Mouse (Mus musculus) gastrocnemius, postnatal 36 days (tissue): Measurements from ENCODE around the gene Mcoln3. TPM values are rescaled to one million over a fixed set of nuclear protein-coding genes. Genes with fewer than 3 reads are reported as not detected.

Source experiments
- DNase-seq, 2 experiments: peaks; one replicate each; pipeline ENCODE4 v3.0.0; 2022
- intact Hi-C: fragments of 180-260 bp; cut with DNase I; formaldehyde crosslinking; loops from one replicate; pipeline ENCODE4 v1.15.1; 2025
- total RNA-seq, 2 experiments: library from RNA; stranded (reverse); gene quantifications; 2 replicates each; pipeline ENCODE4 v1.2.3; 2021

Mcoln3 gene
- total RNA-seq, 2 experiments from 2014 or later = not detected

- no peak for DNase-seq
- intact Hi-C loops = no loop called here
These were observed 6.2 kb downstream of the Mcoln3 start for GRCm38 (mm10) chr3:146123464-146123825.

GRCm38 (mm10) chr3:146127205-146127604 is 10.0 kb downstream of the Mcoln3 start:
- intact Hi-C loops = no loop called here
- DNase-seq = no peak

- intact Hi-C loops = no loop called here
- no peak for DNase-seq
These were observed 17.6 kb downstream of the Mcoln3 start for GRCm38 (mm10) chr3:146134834-146135233.

- no peak for DNase-seq
- intact Hi-C loops = no loop called here
These were observed 18.2 kb downstream of the Mcoln3 start for GRCm38 (mm10) chr3:146135417-146135816.

- DNase-seq = no peak
- intact Hi-C loops = no loop called here
These were observed 19.2 kb downstream of the Mcoln3 start for GRCm38 (mm10) chr3:146136422-146136821.

GRCm38 (mm10) chr3:146140276-146140675 is 23.0 kb downstream of the Mcoln3 start:
- no peak for DNase-seq
- intact Hi-C loops = no loop called here

- intact Hi-C loops = no loop called here
- DNase-seq = no peak
These were observed 25.3 kb downstream of the Mcoln3 start for GRCm38 (mm10) chr3:146142523-146142922.

- intact Hi-C loops = no loop called here
- DNase-seq = no peak
These were observed 28.3 kb downstream of the Mcoln3 start for GRCm38 (mm10) chr3:146145501-146145900.

- DNase-seq = no peak
- intact Hi-C loops = no loop called here
These were observed 28.9 kb downstream of the Mcoln3 start for GRCm38 (mm10) chr3:146146131-146146530.

- intact Hi-C loops = no loop called here
- no peak for DNase-seq
These were observed 32.2 kb downstream of the Mcoln3 start, which contains the start of gene Mcoln2 for GRCm38 (mm10) chr3:146149156-146150057. Mcoln2 (plus strand) TSS chr3:146149833.

- peak; percentile 17 to 19 for DNase-seq
- intact Hi-C loops = no loop called here
These were observed 32.8 kb downstream of the Mcoln3 start for GRCm38 (mm10) chr3:146150058-146150400.

GRCm38 (mm10) chr3:146150560-146150959 is 33.3 kb downstream of the Mcoln3 start:
- intact Hi-C loops = no loop called here
- DNase-seq = no peak

- intact Hi-C loops = no loop called here
- no peak for DNase-seq
These were observed 34.1 kb downstream of the Mcoln3 start for GRCm38 (mm10) chr3:146151328-146151727.

GRCm38 (mm10) chr3:146151755-146152154 is 34.5 kb downstream of the Mcoln3 start:
- intact Hi-C loops = no loop called here
- DNase-seq = no peak

- intact Hi-C loops = no loop called here
These were observed 35.1 kb downstream of the Mcoln3 start for GRCm38 (mm10) chr3:146152348-146152747.

GRCm38 (mm10) chr3:146152913-146153312 is 35.7 kb downstream of the Mcoln3 start:
- intact Hi-C loops = no loop called here
- DNase-seq = no peak

More at GRCm38 (mm10) chr3:146152348-146152747, 35.1 kb downstream of the Mcoln3 start:
- DNase-seq = no peak

- no peak for DNase-seq
- intact Hi-C loops = no loop called here
These were observed 36.8 kb downstream of the Mcoln3 start for GRCm38 (mm10) chr3:146153862-146154611.

- DNase-seq = no peak
- intact Hi-C loops = no loop called here
These were observed 38.7 kb downstream of the Mcoln3 start for GRCm38 (mm10) chr3:146155628-146156576.

- intact Hi-C loops = no loop called here
- no peak for DNase-seq
These were observed 39.6 kb downstream of the Mcoln3 start for GRCm38 (mm10) chr3:146156811-146157210.

GRCm38 (mm10) chr3:146158039-146158438 is 40.8 kb downstream of the Mcoln3 start:
- DNase-seq = no peak
- intact Hi-C loops = no loop called here
